Comparison of ENCODE assay signal across 8 mouse cellular contexts in genomic region chr4:91376317-91376910, GRCm38 (mm10). TPM values are rescaled to one million over a fixed set of nuclear protein-coding genes. Genes with fewer than 3 reads are reported as not detected.
DNase-seq lines count a peak whose midpoint lies in the region; ATAC-seq lines count a peak whose summit lies in the region.

No protein-coding gene starts in this region.

- H3K4me3 ChIP-seq in embryonic facial prominence, embryonic 12.5 days, result peak overlapping the region; percentile 48
- peak overlapping the region; percentile 53 for H3K4me3 ChIP-seq in intestine, embryonic 16.5 days (ENCODE audit: low read length)
- peak overlapping the region; percentile 92 for H3K4me3 ChIP-seq in megakaryocyte, embryonic 14.5 days (replicated peaks)

- no peak overlapping the region for H3K27ac ChIP-seq in embryonic facial prominence, embryonic 12.5 days
- H3K27ac ChIP-seq in intestine, embryonic 16.5 days (ENCODE audit: low read length), result no peak overlapping the region

- H3K9ac ChIP-seq in embryonic facial prominence, embryonic 12.5 days, result 0 out of 2 replicates have a peak overlapping the region, but pooled peaks have one; percentile 27
- H3K9ac ChIP-seq in intestine, embryonic 16.5 days (ENCODE audit: low read depth, low read length), result peak overlapping the region; percentile 37; the same call in 1 of the 2 replicates

- peak; percentile 95 for ATAC-seq in embryonic facial prominence, embryonic 12.5 days (ENCODE audit: insufficient number of reproducible peaks, insufficient read depth, low FRiP score, low TSS enrichment)
- ATAC-seq in intestine, embryonic 16.5 days, result peak; percentile 97

- under 1% methylated on average over 28 of the region's 28 CpGs for WGBS in embryonic facial prominence, embryonic 12.5 days
- WGBS in intestine, embryonic 16.5 days, result under 1% methylated on average over 28 of the region's 28 CpGs

- H3K4me2 ChIP-seq in embryonic facial prominence, embryonic 12.5 days (replicated peaks), result peak overlapping the region; percentile 79
- peak overlapping the region; percentile 75 for H3K4me2 ChIP-seq in intestine, embryonic 16.5 days (ENCODE audit: low read depth, low read length)

- H3K27me3 ChIP-seq in embryonic facial prominence, embryonic 12.5 days, result peaks cover 56% of the 10 kb centered on the region
- H3K27me3 ChIP-seq in intestine, embryonic 16.5 days (replicated peaks; ENCODE audit: control insufficient read depth, insufficient read depth, low read length), result peaks cover 47% of the 10 kb centered on the region
- H3K27me3 ChIP-seq in megakaryocyte, embryonic 14.5 days (replicated peaks), result peaks cover 58% of the 10 kb centered on the region

- H3K4me1 ChIP-seq in embryonic facial prominence, embryonic 12.5 days, result peaks cover 25% of the 10 kb centered on the region; the same call in 1 of the 2 replicates
- peaks cover 21% of the 10 kb centered on the region for H3K4me1 ChIP-seq in intestine, embryonic 16.5 days (ENCODE audit: control insufficient read depth, insufficient read depth, low read length)
- H3K4me1 ChIP-seq in megakaryocyte, embryonic 14.5 days, result peaks cover 31% of the 10 kb centered on the region

- H3K36me3 ChIP-seq in embryonic facial prominence, embryonic 12.5 days, result no peaks in the 10 kb centered on the region
- H3K36me3 ChIP-seq in intestine, embryonic 16.5 days (ENCODE audit: control insufficient read depth, insufficient read depth, low read length), result no peaks in the 10 kb centered on the region
- no peaks in the 10 kb centered on the region for H3K36me3 ChIP-seq in megakaryocyte, embryonic 14.5 days (replicated peaks; ENCODE audit: low read length)

- intact Hi-C loops in left cerebral cortex, postnatal 10 days (cut with DNase I), result loop anchor here (10.0 kb wide), 4 partner anchors 142 to 1202 kb away; no protein-coding TSS in a partner anchor

- peak; percentile 99 for DNase-seq in brain, adult 2 months (ENCODE audit: low read depth, low spot score)
- DNase-seq in heart, adult 11 months, result peak; percentile 99
- peak; percentile 95 to 99 for DNase-seq in left cerebral cortex, postnatal 10 days (ENCODE audit: extremely low spot score in 1 of 2, low spot score in 2 of 2)
- peak; percentile 95 for DNase-seq in right cerebral cortex, postnatal 14 days
- no peak for DNase-seq in T-cell, adult 2 months (ENCODE audit: low spot score)

- H3K9me3 ChIP-seq in embryonic facial prominence, embryonic 12.5 days, result no peaks in the 10 kb centered on the region
- H3K9me3 ChIP-seq in intestine, embryonic 16.5 days (ENCODE audit: control insufficient read depth, low read length), result no peaks in the 10 kb centered on the region
- H3K9me3 ChIP-seq in megakaryocyte, embryonic 14.5 days, result peaks cover 17% of the 10 kb centered on the region

RNA-seq across cellular contexts. Expression of gene Elavl2, which starts 24.2 kb away (rescaled TPM):
- 12.5 and 16.0 TPM in 2 replicates for polyA plus RNA-seq in embryonic facial prominence, embryonic 12.5 days (2016; fragmentation: Nextera tagmentation; extraction: Ambion mirVana)
- polyA plus RNA-seq in intestine, embryonic 16.5 days (2015; fragmentation: Nextera tagmentation; extraction: Ambion mirVana), result 2.6 and 3.3 TPM in 2 replicates
- total RNA-seq in left cerebral cortex, postnatal 10 days (2021), result 100 to 1,000 TPM; 130 to 134 TPM
- 0.10 TPM in 1 of 2 replicates, not detected in the other for polyA plus RNA-seq in megakaryocyte, embryonic 14.5 days (2012; ENCODE audit: insufficient read depth, low replicate concordance)
